Mouse (Mus musculus) limb, embryonic 15.5 days (tissue): ENCODE measurements around the gene Depdc5. TPM values are rescaled to one million over a fixed set of nuclear protein-coding genes. Genes with fewer than 3 reads are reported as not detected.

Experiments used
- ATAC-seq: fragments of 200-750 bp; cut with Nextera tagmentation; 2 replicates; pipeline ENCODE4 v1.8.0; 2017; ENCODE audit warnings: low read depth, moderate TSS enrichment; ENCODE audit not compliant: insufficient number of reproducible peaks, low FRiP score, low TSS enrichment
- H3K27ac ChIP-seq: fragments of 300-500 bp; sonication (generic); 2 replicates; pipeline ENCODE4 v1.5.1; 2015; ENCODE audit warnings: moderate library complexity, mild to moderate bottlenecking, inconsistent platforms
- H3K27me3 ChIP-seq: fragments of 300-500 bp; sonication (generic); 2 replicates; pipeline ENCODE4 v1.6.1; 2015; ENCODE audit warnings: inconsistent platforms
- H3K36me3 ChIP-seq: fragments of 300-500 bp; sonication (generic); 2 replicates; pipeline ENCODE4 v1.6.1; 2015; ENCODE audit warnings: inconsistent platforms
- H3K4me1 ChIP-seq: fragments of 300-500 bp; sonication (generic); 2 replicates; pipeline ENCODE4 v1.6.1; 2015; ENCODE audit warnings: inconsistent platforms
- H3K4me2 ChIP-seq: fragments of 300-500 bp; sonication (generic); 2 replicates; pipeline ENCODE4 v1.6.1; 2015; ENCODE audit warnings: mild to moderate bottlenecking, inconsistent platforms
- H3K4me3 ChIP-seq: fragments of 300-500 bp; sonication (generic); 2 replicates; pipeline ENCODE4 v1.5.1; 2015; ENCODE audit warnings: mild to moderate bottlenecking, inconsistent platforms
- H3K9ac ChIP-seq: fragments of 300-500 bp; sonication (generic); 2 replicates; pipeline ENCODE4 v1.6.1; 2015; ENCODE audit warnings: inconsistent platforms
- H3K9me3 ChIP-seq: fragments of 300-500 bp; sonication (generic); 2 replicates; pipeline ENCODE4 v1.6.1; 2016; ENCODE audit warnings: inconsistent platforms
- WGBS: fragments of 180-500 bp; shearing (Covaris S2); methylation state at CpG from one replicate; pipeline ENCODE4 v1.1.7; 2015; 5-methylcytosine and 5-hydroxymethylcytosine counted together
- polyA plus RNA-seq: library from polyadenylated mRNA; unstranded; fragments of >200 nt; fragmentation: Nextera tagmentation; extraction: Ambion mirVana; gene quantifications from 2 replicates; pipeline ENCODE4 v1.2.1, GENCODE M21; 2015

Depdc5 gene
- polyA plus RNA-seq, 1 experiment from 2014 or later, result 19.7 TPM

GRCm38 (mm10) chr5:33004110-33004509 is 140.6 kb downstream of the Depdc5 start:
- H3K36me3 ChIP-seq, result no peaks in the 10 kb centered on the region
- H3K9ac ChIP-seq, result no peak overlapping the region
- no peaks in the 10 kb centered on the region for H3K9me3 ChIP-seq
- no peaks in the 10 kb centered on the region for H3K4me1 ChIP-seq
- 60% methylated on average over 4 of the region's 4 CpGs for WGBS
- H3K4me2 ChIP-seq, result no peak overlapping the region
- no peaks in the 10 kb centered on the region for H3K27me3 ChIP-seq
- H3K4me3 ChIP-seq, result no peak overlapping the region
- no peak for ATAC-seq
- H3K27ac ChIP-seq, result no peak overlapping the region

DNA sequence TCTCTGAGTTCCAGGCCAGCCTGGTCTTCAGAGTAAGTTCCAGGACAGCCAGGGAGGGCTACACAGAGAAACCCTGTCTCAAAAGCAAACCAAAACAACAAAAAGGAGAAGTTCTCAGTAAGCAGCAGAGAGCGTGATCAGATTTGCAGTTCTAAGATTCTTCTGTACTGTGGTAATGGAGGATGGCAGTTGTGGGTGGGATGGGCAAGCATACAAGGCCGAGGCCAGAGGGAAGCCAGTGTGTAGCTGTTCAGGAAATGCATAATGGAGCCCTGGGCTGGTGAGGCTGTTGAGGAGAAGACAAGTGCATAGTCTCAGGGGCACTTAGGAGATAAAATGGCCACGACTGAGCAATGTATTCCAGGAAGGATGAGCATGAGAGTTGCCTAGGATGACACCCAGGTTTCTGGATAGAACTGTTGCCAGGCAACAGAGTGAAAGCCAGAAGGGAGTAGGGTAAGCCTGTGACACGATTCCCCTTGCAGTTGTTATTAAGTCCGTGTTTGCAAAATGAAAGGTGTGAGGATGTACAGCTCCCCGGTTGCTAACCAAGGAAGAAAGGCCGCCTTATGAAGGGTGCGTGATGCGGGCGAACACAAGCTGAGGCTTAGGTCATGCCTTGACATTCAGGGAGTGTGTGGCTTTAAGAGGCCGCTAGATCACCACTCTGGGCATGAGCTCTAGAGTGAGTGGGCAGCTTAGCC is 142.1 kb downstream of the Depdc5 start:
- 83% methylated on average over 11 of the region's 11 CpGs for WGBS
- Histone ChIP-seq H3K4me3 (no peak overlapping the region), H3K4me1 (peaks cover 4% of the 10 kb centered on the region), H3K4me2 (no peak overlapping the region), H3K9ac (no peak overlapping the region), H3K9me3 (no peaks in the 10 kb centered on the region), H3K27ac (no peak overlapping the region), H3K36me3 (no peaks in the 10 kb centered on the region), H3K27me3 (no peaks in the 10 kb centered on the region)
- no peak for ATAC-seq

GRCm38 (mm10) chr5:33006670-33007069 is 143.2 kb downstream of the Depdc5 start:
- H3K4me1 ChIP-seq, result peaks cover 15% of the 10 kb centered on the region
- no peaks in the 10 kb centered on the region for H3K9me3 ChIP-seq
- H3K36me3 ChIP-seq, result no peaks in the 10 kb centered on the region
- H3K4me2 ChIP-seq, result no peak overlapping the region
- no peak for ATAC-seq
- H3K27ac ChIP-seq, result no peak overlapping the region
- no peak overlapping the region for H3K4me3 ChIP-seq
- 35% methylated on average over 8 of the region's 8 CpGs for WGBS
- no peaks in the 10 kb centered on the region for H3K27me3 ChIP-seq
- H3K9ac ChIP-seq, result no peak overlapping the region

DNA sequence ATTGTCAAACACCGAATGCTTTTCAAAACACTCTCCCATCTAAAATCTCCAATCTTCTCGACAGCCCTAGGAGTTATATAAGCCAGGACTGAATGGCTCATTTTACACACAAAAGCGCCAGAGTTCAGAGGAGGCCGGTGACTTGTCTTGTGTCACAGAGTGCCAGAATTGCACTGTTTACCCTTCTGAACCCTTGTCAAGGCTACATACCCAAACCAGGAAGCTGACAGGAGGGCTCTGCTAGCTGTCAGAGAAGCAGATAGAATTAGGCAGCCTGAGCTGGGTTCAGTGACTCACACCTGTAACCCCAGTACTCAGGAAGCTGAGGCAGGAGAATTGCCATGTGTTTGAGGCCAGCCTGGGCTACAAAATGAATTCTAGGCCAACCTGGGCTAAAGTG is 143.9 kb downstream of the Depdc5 start:
- Histone ChIP-seq H3K9me3 (no peaks in the 10 kb centered on the region), H3K9ac (no peak overlapping the region), H3K36me3 (no peaks in the 10 kb centered on the region), H3K4me3 (no peak overlapping the region), H3K27me3 (no peaks in the 10 kb centered on the region), H3K27ac (no peak overlapping the region), H3K4me2 (no peak overlapping the region), H3K4me1 (peaks cover 15% of the 10 kb centered on the region)
- WGBS, result 72% methylated on average over 4 of the region's 4 CpGs
- ATAC-seq, result no peak

DNA sequence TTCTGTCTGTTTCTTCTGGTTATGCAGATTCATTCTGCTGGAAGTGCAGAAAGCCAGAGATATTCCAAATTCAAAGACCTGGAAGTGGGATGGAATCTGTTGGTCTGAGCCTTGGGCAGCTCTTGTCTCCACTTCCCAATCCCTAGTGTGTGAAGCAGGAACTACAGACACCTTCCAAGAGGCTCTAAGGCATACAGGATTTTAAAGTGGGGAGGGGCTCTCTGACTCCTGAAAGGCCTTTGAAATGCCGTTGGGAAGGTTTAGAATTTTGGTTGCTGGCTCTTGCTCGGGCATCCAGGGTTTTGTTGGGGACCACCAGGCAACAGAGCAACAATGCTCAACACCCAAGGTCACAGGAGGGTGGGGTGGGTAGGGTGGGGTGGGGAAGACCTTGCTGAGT is 145.8 kb downstream of the Depdc5 start:
- peaks cover 15% of the 10 kb centered on the region for H3K4me1 ChIP-seq
- no peak for ATAC-seq
- H3K36me3 ChIP-seq, result no peaks in the 10 kb centered on the region
- no peaks in the 10 kb centered on the region for H3K9me3 ChIP-seq
- H3K4me2 ChIP-seq, result no peak overlapping the region
- H3K9ac ChIP-seq, result no peak overlapping the region
- H3K27ac ChIP-seq, result no peak overlapping the region
- no peaks in the 10 kb centered on the region for H3K27me3 ChIP-seq
- 54% methylated on average over 2 of the region's 2 CpGs for WGBS
- no peak overlapping the region for H3K4me3 ChIP-seq

DNA sequence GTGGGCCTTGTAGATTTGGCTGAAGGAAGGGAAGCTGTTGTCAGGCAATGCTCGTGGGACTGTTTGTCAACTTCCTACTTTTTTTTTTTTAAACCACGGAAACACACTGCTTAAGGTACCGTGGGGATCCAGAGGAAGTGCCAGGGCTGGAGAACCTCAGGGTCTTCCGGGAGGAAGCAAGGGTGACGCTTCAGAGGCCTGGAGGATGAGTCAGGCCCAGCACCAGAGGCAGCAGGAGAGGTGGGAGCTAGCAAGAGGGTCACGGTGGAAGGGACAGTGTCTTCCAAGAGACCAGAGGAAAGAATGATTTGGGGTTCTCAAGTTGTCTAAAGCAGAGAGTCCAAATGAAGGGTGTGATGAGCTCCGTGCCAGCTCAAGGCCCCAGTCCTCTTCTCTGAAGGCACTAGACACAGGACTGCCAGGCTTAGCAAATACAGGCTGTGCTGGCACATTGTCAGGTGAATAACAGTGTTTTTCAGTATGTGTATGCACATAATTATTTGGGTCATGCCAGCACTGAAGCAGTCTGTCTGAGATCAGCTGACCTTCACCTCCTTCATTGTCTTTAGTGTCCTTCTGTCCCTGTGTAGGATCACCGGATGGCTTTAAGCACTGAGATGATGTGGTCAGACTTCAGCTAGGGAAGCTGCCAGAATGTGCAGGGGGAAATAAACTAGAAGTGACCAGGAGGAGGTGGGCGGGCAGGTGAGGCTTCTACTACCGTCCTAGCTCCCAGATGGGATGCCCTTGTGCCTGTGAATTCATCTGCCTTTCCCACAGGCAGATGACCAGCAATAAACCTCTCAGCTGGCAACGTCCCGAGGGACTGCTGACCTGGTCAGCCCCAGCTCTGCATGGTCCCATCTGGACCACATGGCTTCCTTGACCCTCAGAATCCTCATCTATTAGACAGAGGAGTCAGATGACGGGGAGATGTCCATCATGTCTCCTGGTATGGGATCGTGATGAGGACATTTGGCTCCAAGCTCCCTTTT is 146.6 kb downstream of the Depdc5 start:
- WGBS, result 69% methylated on average over 14 of the region's 14 CpGs

DNA sequence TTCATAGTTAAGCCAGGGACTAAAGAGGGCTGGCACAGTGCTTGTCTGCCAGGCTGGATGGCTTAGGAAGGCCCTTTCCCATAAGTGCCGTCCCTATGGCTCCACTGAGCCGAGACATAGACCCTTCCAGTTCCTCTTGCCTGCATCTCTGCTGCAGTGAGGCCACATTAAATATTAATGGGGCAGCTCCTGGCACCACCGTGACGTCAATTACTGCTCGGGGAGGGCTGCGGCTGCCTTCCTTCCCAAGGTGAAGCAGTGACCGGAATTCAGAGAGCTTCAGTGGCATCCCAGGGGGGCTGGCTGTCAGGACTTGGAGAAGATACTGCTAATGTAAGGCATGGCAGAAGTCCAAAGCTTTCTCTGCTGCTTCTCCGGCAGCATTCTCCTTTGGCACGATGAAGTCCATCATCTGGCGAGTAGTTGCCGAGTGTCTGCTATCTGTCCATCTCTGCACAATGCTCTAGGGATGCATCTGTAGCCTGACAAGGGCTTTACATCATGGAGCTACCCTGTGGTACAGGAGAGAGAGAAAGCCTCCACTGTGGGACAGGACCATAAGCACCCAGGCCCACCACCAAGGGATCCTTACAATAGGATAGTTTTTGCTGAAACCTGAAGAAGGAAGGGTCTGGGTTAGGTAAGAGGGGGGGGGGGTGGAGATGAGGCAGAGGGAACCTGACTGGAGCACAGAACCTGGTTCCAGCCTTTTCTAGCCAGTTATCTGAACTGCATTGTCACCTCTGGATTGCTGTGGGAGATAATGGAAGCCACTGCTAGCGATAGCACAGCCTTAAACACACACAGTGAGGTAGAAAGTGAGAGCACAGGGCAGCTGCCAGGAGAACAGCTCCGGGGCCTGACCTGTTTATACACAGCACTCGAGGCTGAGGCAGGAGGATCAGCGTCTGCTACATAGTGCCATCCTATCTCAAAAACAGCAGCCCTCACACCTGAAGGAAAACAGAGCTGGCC is 147.9 kb downstream of the Depdc5 start:
- H3K27ac ChIP-seq, result 0 out of 2 replicates have a peak overlapping the region, but pooled peaks have one; percentile 22
- peaks cover 15% of the 10 kb centered on the region for H3K4me1 ChIP-seq
- H3K4me3 ChIP-seq, result no peak overlapping the region
- 45% methylated on average over 15 of the region's 15 CpGs for WGBS
- ATAC-seq, result no peak
- H3K36me3 ChIP-seq, result no peaks in the 10 kb centered on the region
- H3K4me2 ChIP-seq, result no peak overlapping the region
- no peaks in the 10 kb centered on the region for H3K27me3 ChIP-seq
- H3K9me3 ChIP-seq, result no peaks in the 10 kb centered on the region
- H3K9ac ChIP-seq, result no peak overlapping the region

More for the DNA sequence above, 146.6 kb downstream of the Depdc5 start:
- no peak overlapping the region for H3K4me2 ChIP-seq
- no peak overlapping the region for H3K9ac ChIP-seq
- ATAC-seq, result no peak
- H3K4me3 ChIP-seq, result no peak overlapping the region
- peaks cover 15% of the 10 kb centered on the region for H3K4me1 ChIP-seq
- H3K9me3 ChIP-seq, result no peaks in the 10 kb centered on the region
- H3K36me3 ChIP-seq, result no peaks in the 10 kb centered on the region
- no peaks in the 10 kb centered on the region for H3K27me3 ChIP-seq
- H3K27ac ChIP-seq, result no peak overlapping the region

DNA sequence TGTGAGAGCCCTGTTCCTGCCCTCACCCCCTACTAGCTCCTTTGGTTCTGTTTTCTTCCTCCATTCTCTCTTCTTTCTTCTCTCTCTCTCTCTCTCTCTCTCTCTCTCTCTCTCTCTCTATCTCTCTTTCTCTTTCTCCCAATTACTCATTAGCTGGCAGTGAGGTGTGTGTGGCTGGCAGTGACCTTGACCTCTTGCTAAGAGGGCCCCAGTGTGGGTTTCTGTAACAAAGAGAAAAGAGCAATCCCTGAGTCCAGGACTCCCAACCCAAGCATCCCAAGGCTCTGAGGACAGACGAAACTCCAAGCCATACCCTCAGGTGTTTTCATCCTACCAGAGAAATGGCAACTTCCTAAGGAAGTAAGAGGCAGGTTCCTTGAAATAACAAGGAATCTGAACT is 150.6 kb downstream of the Depdc5 start:
- Histone ChIP-seq H3K9ac (no peak overlapping the region), H3K4me2 (no peak overlapping the region), H3K27me3 (no peaks in the 10 kb centered on the region), H3K4me3 (no peak overlapping the region), H3K36me3 (no peaks in the 10 kb centered on the region), H3K27ac (no peak overlapping the region), H3K9me3 (no peaks in the 10 kb centered on the region), H3K4me1 (peaks cover 21% of the 10 kb centered on the region)
- WGBS, result 66% methylated on average over 1 of the region's 1 CpGs
- no peak for ATAC-seq

- Histone ChIP-seq H3K27ac (no peak overlapping the region), H3K9me3 (no peaks in the 10 kb centered on the region), H3K4me2 (no peak overlapping the region), H3K4me1 (peaks cover 20% of the 10 kb centered on the region), H3K36me3 (no peaks in the 10 kb centered on the region), H3K9ac (no peak overlapping the region), H3K27me3 (no peaks in the 10 kb centered on the region), H3K4me3 (no peak overlapping the region)
- ATAC-seq, result no peak
- WGBS, result 55% methylated on average over 5 of the region's 5 CpGs
Measured at GRCm38 (mm10) chr5:33015579-33015978, 152.1 kb downstream of the Depdc5 start.

- H3K27ac ChIP-seq, result peak overlapping the region; percentile 100
- no peaks in the 10 kb centered on the region for H3K27me3 ChIP-seq
- peaks cover 10% of the 10 kb centered on the region; the same call in 1 of the 2 replicates for H3K36me3 ChIP-seq
- peak; percentile 26 for ATAC-seq
- H3K9ac ChIP-seq, result peak overlapping the region; percentile 47
- H3K4me2 ChIP-seq, result peak overlapping the region; percentile 61
- 2% methylated on average over 15 of the region's 15 CpGs for WGBS
- peaks cover 15% of the 10 kb centered on the region; the same call in 1 of the 2 replicates for H3K4me1 ChIP-seq
- no peaks in the 10 kb centered on the region for H3K9me3 ChIP-seq
- peak overlapping the region; percentile 90 for H3K4me3 ChIP-seq
Measured at GRCm38 (mm10) chr5:33018189-33018560, 154.7 kb downstream of the Depdc5 start.
